Mouse (Mus musculus): ENCODE results near the gene Ets1. TPM values are rescaled to one million over a fixed set of nuclear protein-coding genes. Genes with fewer than 3 reads are reported as not detected.

The Ets1 gene
- polyA plus RNA-seq, 1 experiment from 2014 or later: 36.6 TPM

DNA sequence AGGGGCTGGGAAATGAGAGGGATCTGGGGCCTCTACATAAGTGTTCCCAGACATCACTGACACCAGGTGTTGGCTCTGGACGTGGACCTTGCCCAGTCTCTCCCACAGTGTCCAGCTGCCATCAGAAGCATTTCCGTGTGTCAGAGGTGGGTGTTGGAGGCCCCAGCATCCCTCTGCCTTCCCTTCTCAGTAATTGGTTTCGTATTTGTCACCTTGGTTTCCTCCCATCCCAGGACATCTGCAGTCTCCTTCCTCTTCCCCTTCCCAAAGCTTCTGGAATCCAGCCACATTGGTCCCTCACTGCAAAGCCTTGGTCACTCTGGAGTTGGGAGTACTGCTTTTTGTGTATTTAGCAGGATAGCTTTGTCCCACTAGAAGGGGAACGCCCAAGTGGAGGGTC lies 75.7 kb downstream of the Ets1 start:
- no peak for ATAC-seq (ENCODE audit: low FRiP score, low read depth)
- H3K4me2 ChIP-seq (replicated peaks): no peak overlapping the region
- no peak overlapping the region for H3K27ac ChIP-seq
- 81% methylated on average over 4 of the region's 4 CpGs for WGBS
- no peak overlapping the region for H3K9ac ChIP-seq
- H3K4me3 ChIP-seq: no peak overlapping the region
- H3K9me3 ChIP-seq: peaks cover 7% of the 10 kb centered on the region; the same call in 1 of the 2 replicates
- H3K4me1 ChIP-seq: peaks cover 21% of the 10 kb centered on the region
- peaks cover 33% of the 10 kb centered on the region for H3K27me3 ChIP-seq (replicated peaks)
- H3K36me3 ChIP-seq: no peaks in the 10 kb centered on the region

DNA sequence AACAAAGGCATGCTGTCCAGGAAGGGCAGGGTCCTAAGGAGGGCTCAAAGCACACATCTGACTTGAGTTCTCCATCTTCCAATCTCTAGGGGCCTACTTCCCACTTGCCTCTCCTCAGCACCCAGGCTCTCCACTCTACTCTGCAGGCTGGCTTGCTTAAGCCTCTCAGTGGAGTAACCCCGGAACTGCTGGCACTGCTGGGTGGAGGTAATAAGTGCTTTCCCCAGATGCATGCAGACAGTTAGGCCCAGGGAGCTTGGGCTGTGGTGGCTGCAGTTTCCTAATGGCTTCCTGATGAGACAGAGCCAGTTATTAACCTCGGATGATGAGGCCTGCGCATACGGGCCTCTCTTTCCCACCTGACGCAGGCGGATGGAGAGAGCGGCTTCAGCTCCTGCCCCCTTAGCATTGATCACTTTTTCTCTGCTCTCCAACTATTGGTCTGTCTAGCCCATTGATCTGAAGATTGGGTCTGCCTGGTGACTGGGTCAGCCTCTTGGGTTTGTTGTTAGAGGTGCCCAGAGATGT lies 76.4 kb downstream of the Ets1 start:
- peaks cover 33% of the 10 kb centered on the region for H3K27me3 ChIP-seq (replicated peaks)
- WGBS: 87% methylated on average over 7 of the region's 7 CpGs
- ATAC-seq (ENCODE audit: low FRiP score, low read depth): no peak

DNA sequence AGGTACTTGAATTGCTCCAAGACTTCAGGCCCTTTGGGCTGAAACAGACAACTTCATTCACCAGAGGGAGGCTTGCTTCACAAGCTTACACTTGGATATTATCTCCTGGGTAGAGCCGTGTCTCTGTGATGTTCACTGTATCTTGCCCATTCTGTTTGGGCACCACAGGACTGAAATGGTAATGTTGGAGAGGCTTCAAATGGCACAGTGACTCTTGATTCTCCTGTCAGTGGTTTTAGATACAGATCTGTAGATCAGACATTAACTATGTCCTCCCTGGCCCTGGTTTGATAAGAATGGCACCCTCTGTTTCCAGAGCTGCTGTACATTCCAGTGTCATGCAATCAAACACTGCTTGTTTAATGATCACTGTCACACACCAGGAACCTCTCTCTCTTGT lies 77.1 kb downstream of the Ets1 start:
- Histone ChIP-seq H3K27me3 (replicated peaks) (peaks cover 36% of the 10 kb centered on the region), H3K9ac (no peak overlapping the region), H3K4me2 (replicated peaks) (no peak overlapping the region), H3K36me3 (no peaks in the 10 kb centered on the region), H3K4me3 (no peak overlapping the region), H3K4me1 (peaks cover 21% of the 10 kb centered on the region), H3K27ac (no peak overlapping the region), H3K9me3 (peaks cover 7% of the 10 kb centered on the region; the same call in 1 of the 2 replicates)
- no peak for ATAC-seq (ENCODE audit: low FRiP score, low read depth)
- 100% methylated on average over 1 of the region's 1 CpGs for WGBS

More for the DNA sequence above, 76.4 kb downstream of the Ets1 start:
- Histone ChIP-seq H3K4me1 (peaks cover 21% of the 10 kb centered on the region), H3K27ac (no peak overlapping the region), H3K4me3 (no peak overlapping the region), H3K9me3 (peaks cover 7% of the 10 kb centered on the region; the same call in 1 of the 2 replicates), H3K36me3 (no peaks in the 10 kb centered on the region), H3K9ac (no peak overlapping the region), H3K4me2 (replicated peaks) (no peak overlapping the region)

DNA sequence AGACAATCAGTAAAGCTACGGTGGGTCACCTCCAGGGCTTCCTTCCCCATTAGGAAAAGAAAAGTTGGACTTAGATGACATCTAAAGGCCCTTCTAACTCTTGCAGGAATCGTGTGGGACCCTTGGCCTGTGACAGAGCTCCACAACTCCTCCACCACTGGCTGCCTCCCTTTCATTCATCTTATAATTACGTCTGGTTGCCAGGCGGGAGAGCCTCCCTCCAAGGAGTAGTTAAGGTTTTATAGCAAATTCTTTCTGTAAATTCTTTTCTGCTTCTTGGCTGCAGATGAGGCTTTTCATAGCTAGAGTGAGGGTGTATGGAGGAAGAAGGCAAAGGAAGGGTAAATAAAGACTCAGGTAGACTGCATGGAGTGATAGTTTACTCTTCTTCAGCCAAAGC lies 77.8 kb downstream of the Ets1 start:
- Histone ChIP-seq H3K36me3 (no peaks in the 10 kb centered on the region), H3K27me3 (replicated peaks) (peaks cover 38% of the 10 kb centered on the region), H3K4me1 (peaks cover 21% of the 10 kb centered on the region), H3K4me2 (replicated peaks) (no peak overlapping the region), H3K9ac (no peak overlapping the region), H3K27ac (no peak overlapping the region), H3K4me3 (no peak overlapping the region), H3K9me3 (peaks cover 7% of the 10 kb centered on the region; the same call in 1 of the 2 replicates)
- 57% methylated on average over 4 of the region's 4 CpGs for WGBS
- no peak for ATAC-seq (ENCODE audit: low FRiP score, low read depth)

DNA sequence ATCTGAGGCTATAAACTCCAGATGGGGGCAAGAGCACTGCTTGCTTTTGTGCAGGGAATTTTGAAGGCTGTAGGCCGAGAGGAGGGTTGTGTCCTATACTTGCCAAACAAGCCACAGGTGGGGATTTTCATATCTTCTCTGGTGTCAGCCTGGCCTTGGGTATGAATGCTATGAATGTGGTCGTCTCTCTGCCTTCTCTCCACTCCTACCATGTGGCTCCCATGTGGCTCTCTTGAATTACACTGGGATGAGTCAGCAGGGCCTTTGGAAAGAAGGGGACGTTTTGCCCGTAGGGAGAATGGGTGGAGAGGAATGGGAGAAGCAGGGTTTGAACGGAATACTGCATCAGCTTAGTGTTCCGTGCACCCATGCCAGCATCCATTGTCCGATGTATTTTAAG lies 78.5 kb downstream of the Ets1 start:
- ATAC-seq (ENCODE audit: low FRiP score, low read depth): no peak
- H3K4me2 ChIP-seq (replicated peaks): no peak overlapping the region
- no peak overlapping the region for H3K4me3 ChIP-seq
- H3K36me3 ChIP-seq: no peaks in the 10 kb centered on the region
- WGBS: 75% methylated on average over 7 of the region's 7 CpGs
- H3K9me3 ChIP-seq: peaks cover 7% of the 10 kb centered on the region; the same call in 1 of the 2 replicates
- no peak overlapping the region for H3K9ac ChIP-seq
- H3K4me1 ChIP-seq: peaks cover 20% of the 10 kb centered on the region
- no peak overlapping the region for H3K27ac ChIP-seq
- peaks cover 43% of the 10 kb centered on the region for H3K27me3 ChIP-seq (replicated peaks)

DNA sequence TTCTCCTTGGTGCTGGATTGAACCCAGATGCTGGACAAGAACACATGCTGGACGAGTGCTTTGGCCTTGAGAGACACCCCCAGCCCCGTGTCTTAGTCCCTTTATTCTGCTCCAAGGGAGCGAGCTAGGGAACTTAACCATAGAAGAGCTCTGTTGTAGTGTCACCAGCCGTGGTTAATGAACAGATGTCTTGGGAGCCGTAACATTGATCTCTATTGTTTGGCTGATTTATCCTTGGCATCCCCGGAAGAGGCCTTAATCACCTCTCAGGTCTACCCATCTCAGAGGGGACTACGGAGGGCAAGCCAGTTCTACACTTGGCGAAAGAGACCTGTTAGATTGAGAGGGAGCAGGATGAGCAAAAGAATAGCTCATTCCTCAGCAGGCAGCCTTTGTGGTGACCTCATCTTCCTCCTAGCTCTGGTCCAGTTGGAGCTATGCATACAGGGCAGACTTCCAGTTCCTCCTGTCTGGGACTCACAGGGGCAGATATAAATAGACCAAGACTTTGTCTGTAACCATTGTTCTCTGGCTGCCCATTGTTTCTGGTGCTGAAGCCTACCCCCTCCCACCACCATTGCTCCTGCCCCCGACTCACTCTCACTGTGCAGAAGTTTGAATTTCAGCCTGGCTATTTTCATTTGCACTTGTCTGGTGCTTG lies 79.9 kb downstream of the Ets1 start:
- WGBS: 8% methylated on average over 9 of the region's 9 CpGs
- Histone ChIP-seq H3K27me3 (replicated peaks) (peaks cover 43% of the 10 kb centered on the region), H3K9ac (no peak overlapping the region), H3K4me2 (replicated peaks) (no peak overlapping the region), H3K27ac (no peak overlapping the region), H3K36me3 (no peaks in the 10 kb centered on the region), H3K9me3 (0 out of 2 replicates have a peak, but pooled peaks cover under 1% of the 10 kb centered on the region), H3K4me1 (peaks cover 19% of the 10 kb centered on the region), H3K4me3 (no peak overlapping the region)
- ATAC-seq (ENCODE audit: low FRiP score, low read depth): peak; percentile 46; the same call in 1 of the 2 replicates

DNA sequence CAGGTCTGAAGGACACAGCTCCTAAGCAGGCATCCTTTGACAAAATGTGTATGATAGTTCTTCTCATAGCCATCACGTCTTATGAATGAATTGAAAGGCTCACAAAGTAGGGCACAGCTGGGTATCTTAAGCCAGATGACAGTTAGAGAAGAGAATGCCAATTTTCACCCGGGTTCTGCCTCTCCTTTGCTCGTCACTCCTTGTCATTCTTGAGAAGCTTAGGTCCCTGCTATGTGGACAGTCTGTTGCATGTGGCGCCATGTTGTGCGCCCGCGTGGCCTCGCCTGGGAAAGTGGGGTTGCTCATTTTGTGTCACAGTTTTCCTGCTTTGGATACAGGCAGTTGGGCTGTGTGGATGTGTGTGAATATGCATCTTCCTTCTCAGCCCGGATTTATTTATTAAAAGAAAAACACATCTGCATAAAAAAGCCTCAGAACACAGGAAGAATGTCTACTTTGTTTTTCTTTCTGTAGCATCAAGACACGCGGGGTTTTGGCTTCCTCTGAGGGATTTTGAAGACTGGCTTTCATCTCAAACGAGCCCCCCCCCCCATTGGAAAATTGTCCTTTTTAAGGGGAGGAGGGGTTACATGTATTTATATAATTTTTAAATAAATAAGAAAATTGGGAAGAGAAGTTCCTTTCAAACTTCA lies 81.4 kb downstream of the Ets1 start:
- H3K9me3 ChIP-seq: no peaks in the 10 kb centered on the region
- H3K4me1 ChIP-seq: peaks cover 24% of the 10 kb centered on the region
- H3K36me3 ChIP-seq: no peaks in the 10 kb centered on the region
- ATAC-seq (ENCODE audit: low FRiP score, low read depth): no peak
- peaks cover 36% of the 10 kb centered on the region for H3K27me3 ChIP-seq (replicated peaks)
- WGBS: 77% methylated on average over 12 of the region's 12 CpGs
- no peak overlapping the region for H3K4me2 ChIP-seq (replicated peaks)
- H3K9ac ChIP-seq: no peak overlapping the region
- no peak overlapping the region for H3K4me3 ChIP-seq
- no peak overlapping the region for H3K27ac ChIP-seq

DNA sequence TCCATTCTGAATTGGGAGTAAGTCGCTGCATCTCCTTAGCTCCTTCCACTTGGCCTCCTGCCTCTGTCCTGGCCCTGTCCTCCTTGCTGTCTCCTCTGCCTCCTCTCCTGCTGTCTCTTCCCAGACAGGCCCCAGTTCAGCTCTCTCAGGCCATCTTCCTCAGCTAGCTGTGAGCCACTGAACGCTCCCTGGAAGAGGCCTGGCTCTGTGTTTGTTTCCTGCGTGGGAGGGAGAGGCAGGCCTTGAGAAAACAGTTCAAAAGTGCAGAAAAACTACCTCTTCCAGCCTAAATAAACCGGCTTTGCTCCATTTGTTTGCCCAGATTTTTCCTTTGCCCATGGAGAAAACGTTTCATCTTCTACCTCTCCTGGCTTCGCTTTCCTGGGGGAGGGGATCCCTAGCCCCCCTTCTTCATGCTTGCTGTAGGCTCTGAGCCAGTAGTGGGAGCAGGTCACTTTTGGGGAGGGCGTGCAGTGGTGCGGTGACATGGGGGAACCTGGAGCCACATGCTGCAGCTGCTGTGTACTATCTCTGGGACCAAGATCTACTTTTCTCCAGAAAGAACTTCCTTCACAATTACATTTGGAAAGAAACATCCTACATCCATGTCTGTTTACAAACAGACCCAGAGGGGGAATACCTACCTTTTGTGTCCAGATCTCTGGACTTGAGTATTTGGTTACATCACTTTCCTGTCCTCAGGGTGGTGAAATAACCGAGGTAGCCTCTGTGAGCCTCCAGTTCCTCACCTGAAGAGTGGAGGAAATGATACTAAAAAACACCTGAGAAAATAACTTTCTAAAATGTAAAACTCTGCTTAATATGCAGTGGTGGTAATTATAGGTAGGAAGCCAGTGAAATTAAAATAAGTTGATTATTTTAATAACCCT lies 82.2 kb downstream of the Ets1 start:
- H3K27me3 ChIP-seq (replicated peaks): peaks cover 30% of the 10 kb centered on the region
- no peak overlapping the region for H3K27ac ChIP-seq
- no peaks in the 10 kb centered on the region for H3K9me3 ChIP-seq
- no peak overlapping the region for H3K9ac ChIP-seq
- H3K36me3 ChIP-seq: no peaks in the 10 kb centered on the region
- H3K4me2 ChIP-seq (replicated peaks): no peak overlapping the region
- peaks cover 24% of the 10 kb centered on the region for H3K4me1 ChIP-seq
- 66% methylated on average over 9 of the region's 9 CpGs for WGBS
- no peak overlapping the region for H3K4me3 ChIP-seq
- no peak for ATAC-seq (ENCODE audit: low FRiP score, low read depth)

DNA sequence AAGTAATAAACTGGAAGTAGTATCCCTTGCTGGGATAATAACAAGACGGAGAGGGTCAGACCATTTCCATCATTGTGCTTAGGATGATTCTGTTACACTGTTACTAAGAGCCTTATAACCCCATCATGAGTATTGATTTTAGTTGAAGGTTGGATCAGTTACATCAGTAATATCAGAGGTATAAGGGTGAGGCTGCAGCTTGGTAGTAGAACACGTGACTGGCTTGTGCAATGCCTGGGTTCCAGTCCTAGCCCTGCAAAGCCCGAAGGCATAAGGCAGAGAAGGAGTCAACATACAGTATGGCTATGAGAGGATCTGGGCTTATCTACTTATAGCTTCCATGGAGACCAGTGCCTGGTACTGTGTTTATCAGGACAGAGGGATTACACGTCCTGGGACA lies 82.8 kb downstream of the Ets1 start:
- Histone ChIP-seq H3K9me3 (no peaks in the 10 kb centered on the region), H3K27ac (no peak overlapping the region), H3K36me3 (no peaks in the 10 kb centered on the region), H3K4me2 (replicated peaks) (no peak overlapping the region), H3K4me3 (no peak overlapping the region), H3K27me3 (replicated peaks) (peaks cover 24% of the 10 kb centered on the region), H3K4me1 (peaks cover 24% of the 10 kb centered on the region), H3K9ac (no peak overlapping the region)
- no peak for ATAC-seq (ENCODE audit: low FRiP score, low read depth)
- 76% methylated on average over 4 of the region's 4 CpGs for WGBS

DNA sequence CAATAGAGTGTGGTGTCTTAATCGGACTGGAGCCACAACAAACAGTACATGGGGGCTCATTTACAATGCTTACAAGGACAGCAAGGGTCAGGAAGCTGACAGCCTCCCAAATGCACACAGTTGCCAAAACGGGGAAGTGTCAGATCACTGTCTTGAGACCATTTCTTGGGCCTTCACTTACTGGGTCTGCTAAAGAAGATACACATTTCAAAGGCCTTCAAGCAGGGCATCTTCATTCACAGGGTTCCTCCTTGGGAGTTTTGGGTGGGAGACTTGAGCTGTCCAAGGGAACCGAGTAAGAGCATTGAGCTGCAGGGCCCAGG lies 83.9 kb downstream of the Ets1 start:
- Histone ChIP-seq H3K9me3 (no peaks in the 10 kb centered on the region), H3K36me3 (no peaks in the 10 kb centered on the region), H3K4me3 (no peak overlapping the region), H3K27me3 (replicated peaks) (peaks cover 15% of the 10 kb centered on the region; the same call in 1 of the 2 replicates), H3K4me1 (peaks cover 24% of the 10 kb centered on the region), H3K27ac (no peak overlapping the region), H3K9ac (no peak overlapping the region), H3K4me2 (replicated peaks) (no peak overlapping the region)
- no peak for ATAC-seq (ENCODE audit: low FRiP score, low read depth)
- 63% methylated on average over 3 of the region's 3 CpGs for WGBS

DNA sequence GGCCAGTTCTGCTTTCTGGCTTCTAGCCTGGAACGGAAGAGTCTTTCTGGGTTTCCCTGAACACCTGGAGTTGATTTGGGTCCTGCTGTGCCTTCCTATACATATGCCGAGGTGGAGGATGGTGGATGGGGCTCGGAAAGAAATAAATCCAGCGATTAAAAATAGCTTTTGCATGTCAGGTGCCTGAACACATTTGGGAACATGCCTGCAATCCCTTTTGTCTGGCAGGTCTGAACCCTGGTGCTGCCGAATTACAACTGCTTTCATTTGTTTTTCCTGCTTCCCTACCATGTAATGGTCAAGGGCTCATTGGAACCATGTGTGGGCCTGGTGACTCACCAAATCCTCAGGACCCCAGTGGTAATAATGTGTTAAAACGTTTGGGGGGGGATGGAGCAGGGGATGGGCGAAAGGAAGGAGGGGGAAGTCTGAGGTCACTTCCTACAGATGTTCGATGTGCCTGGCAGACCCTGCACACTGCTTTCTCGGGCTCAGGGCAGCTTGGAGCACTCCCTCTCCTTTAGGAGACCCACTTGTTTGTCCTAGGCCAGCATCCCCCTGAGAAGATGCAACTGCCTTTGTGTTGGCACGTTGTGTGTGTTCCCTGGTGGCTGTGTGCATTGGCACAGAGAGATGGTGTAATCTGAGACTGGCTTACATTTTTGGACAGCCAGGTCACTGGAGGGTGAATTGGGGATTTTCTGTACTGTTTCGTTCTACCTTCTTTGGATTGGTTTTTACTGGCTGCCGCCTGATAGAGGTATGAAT lies 84.4 kb downstream of the Ets1 start:
- Histone ChIP-seq H3K9ac (no peak overlapping the region), H3K27ac (no peak overlapping the region), H3K4me3 (no peak overlapping the region), H3K4me1 (peaks cover 18% of the 10 kb centered on the region), H3K36me3 (no peaks in the 10 kb centered on the region), H3K27me3 (replicated peaks) (peaks cover 10% of the 10 kb centered on the region; the same call in 1 of the 2 replicates), H3K9me3 (no peaks in the 10 kb centered on the region), H3K4me2 (replicated peaks) (no peak overlapping the region)
- 55% methylated on average over 12 of the region's 12 CpGs for WGBS
- ATAC-seq (ENCODE audit: low FRiP score, low read depth): no peak

Data from neural tube, embryonic 12.5 days (tissue).